Mouse (Mus musculus) kidney, adult 2 months (tissue): ENCODE data around the gene Tshz2.

Source experiments
- CTCF ChIP-seq: fragments of 200-500 bp; conservative IDR thresholded peaks from 2 replicates; pipeline ENCODE4 v1.5.1; 2011; ENCODE audit warnings: low read depth, mild to moderate bottlenecking, control low read depth, low read length, moderate library complexity, mixed read lengths; ENCODE audit not compliant: insufficient read depth, insufficient read length
- POLR2A ChIP-seq: fragments of 200-500 bp; IDR thresholded peaks from one replicate; pipeline ENCODE4 v1.6.1; 2011; ENCODE audit warnings: low read depth, low read length, control low read depth

- no peak for TF ChIP-seq CTCF
- no peak for TF ChIP-seq POLR2A
Observed at GRCm38 (mm10) chr2:170036791-170037241, 404.0 kb downstream of the Tshz2 start.
